Mouse (Mus musculus): Measurements from ENCODE around the gene Cbx8.

DNA sequence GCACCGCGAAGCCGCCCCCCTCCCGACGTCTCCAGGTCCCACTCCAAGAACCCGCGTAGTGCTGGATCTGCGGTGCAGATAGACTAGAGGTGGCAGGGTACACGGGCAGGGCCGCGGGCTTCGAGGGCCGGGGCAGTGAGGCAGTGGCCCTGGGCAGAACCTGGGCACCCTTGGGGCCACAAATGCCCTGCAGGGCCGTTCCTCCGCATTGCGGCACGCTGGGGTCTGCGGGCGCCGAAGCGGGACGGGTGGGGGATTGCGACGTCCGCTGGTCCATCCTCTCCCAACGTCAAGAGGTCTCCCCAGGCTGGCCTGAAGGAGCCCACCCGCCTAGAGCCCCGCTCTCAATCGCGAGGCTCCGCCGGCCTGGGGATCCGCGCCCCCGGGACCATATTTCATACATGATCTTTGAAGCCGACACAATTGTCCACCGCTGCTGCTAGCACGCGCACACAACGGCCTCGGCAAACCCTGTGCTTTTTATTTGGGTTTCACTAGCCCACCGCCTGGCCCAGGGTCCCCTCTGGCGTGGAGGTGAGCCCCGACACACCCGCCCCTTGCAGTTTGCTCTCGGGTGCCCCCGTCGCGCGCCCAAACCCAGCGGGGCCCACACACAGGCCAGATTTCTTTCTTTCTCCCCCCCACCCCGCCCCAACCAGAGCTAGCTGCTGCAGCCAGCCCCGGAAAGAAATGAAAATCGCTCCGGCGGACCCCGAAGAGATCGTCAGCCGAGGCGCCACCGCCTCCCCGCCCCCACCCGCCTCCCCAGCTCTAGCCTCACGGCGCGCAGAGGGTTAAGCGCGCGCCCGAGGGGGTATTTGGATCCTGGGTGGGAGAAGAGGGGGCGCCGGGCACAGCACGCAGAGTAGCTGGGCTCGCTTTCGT, 49.5 kb upstream of the Cbx8 start:
- TF ChIP-seq CTCF (IDR thresholded peaks at IDR 0.05; ENCODE audit: low read depth), result no peak
- TF ChIP-seq EP300 (optimal IDR thresholded peaks at IDR 0.05), result no peak

Measured in stomach, postnatal 0 days (tissue).